Mouse (Mus musculus) liver, postnatal 0 days (tissue): Measurements from ENCODE around the gene Cplane1.

ENCODE experiments used
- CTCF ChIP-seq: sonication (generic); IDR thresholded peaks from 2 replicates; pipeline ENCODE4 v1.5.1; 2016; ENCODE audit warnings: antibody characterized with exemption, low read depth
- EP300 ChIP-seq: IDR thresholded peaks from 2 replicates; pipeline ENCODE4 v1.6.1; 2016; ENCODE audit warnings: antibody characterized with exemption, low read depth, mild to moderate bottlenecking

DNA sequence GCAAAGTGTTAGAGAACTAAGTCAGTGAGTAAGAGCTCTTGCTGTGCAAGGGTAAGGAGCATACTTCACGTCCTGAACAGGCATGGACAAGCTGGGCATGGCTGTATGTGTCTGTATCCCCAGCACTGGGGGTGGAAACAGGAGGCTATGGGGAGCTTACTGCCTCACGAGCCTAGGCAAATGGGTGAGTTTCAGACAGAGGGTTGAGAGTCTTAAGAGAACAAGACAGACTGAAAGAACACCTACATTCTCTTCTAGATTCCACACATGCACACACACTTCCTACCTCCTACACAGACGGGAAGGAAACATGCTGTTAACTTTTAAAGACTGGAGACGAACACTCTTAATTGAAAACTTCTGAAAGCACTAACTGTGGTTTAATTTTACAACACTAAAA is 148.5 kb downstream of the Cplane1 start:
- TF ChIP-seq CTCF (no peak), EP300 (no peak)
